Mouse (Mus musculus): ENCODE results near the gene Hnrnpul2. TPM values are rescaled to one million over a fixed set of nuclear protein-coding genes. Genes with fewer than 3 reads are reported as not detected.

Gene Hnrnpul2
- polyA plus RNA-seq, 1 experiment from 2014 or later = 5.5 TPM

DNA sequence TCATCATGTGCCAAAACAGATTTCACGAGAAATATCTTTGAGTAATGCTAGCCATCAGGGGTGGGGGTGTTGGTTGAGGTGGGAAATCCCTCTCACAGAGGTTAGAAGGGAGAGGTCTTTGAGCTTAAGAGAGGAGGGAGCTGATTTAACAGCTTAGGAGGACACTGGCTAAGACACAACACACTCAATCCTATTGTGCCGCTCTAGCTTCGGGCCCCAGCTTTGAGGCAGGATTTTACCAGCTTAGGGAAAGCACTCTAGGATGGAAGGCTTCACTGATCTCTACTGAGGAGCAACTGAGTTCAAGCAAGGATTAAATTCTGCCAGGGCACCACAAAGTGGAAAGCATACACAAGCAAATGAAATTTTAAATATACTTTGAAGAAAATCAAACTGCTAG lies 2.8 kb upstream of the Hnrnpul2 start:
- H3K9ac ChIP-seq (ENCODE audit: low read depth, low read length) = no peak overlapping the region

DNA sequence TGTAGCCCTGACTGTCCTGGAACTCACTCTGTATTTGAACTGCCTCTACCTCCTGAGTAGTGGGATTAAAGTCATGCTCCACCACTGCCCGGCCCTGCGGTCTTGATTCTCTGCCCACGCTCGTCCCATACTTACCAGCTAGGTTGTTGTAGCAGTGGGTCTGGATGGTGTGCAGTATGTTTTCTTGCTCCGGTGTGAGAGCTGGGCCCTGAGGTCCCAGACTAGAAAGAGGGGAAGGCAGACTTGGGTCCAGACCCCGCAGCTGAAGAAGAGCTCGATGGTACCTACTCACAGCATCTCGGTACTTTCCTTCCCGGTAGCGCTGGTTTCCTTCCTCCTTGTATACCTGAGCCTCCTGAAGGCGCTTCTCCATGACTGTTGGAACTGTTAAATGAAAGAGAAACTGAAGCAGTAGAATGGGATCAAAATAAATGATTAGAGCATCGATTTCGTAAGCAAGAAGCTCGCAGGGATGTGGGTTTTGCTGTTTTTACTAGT lies 1.5 kb upstream of the Hnrnpul2 start:
- H3K4me1 ChIP-seq (replicated peaks; ENCODE audit: insufficient read depth, low read length) = no peaks in the 10 kb centered on the region; the same call in none of the 2 replicates
- 16% methylated on average over 14 of the region's 14 CpGs for WGBS
- peak overlapping the region; percentile 98 for H3K4me3 ChIP-seq (replicated peaks; ENCODE audit: low read depth, low read length)
- H3K36me3 ChIP-seq (ENCODE audit: insufficient read depth, low read length) = peaks cover 20% of the 10 kb centered on the region
- H3K27me3 ChIP-seq (ENCODE audit: insufficient read depth, low read length) = no peaks in the 10 kb centered on the region
- no peak for DNase-seq (ENCODE audit: low spot score)
- no peak for TF ChIP-seq CTCF (IDR thresholded peaks at IDR 0.05; ENCODE audit: low read depth)
- peak overlapping the region; percentile 99 for H3K27ac ChIP-seq
- H3K4me2 ChIP-seq (ENCODE audit: low read length) = peak overlapping the region; percentile 85
- H3K9ac ChIP-seq (ENCODE audit: low read depth, low read length) = peak overlapping the region; percentile 78
- H3K9me3 ChIP-seq (replicated peaks; ENCODE audit: low read length) = no peaks in the 10 kb centered on the region
- ATAC-seq (replicated peaks; ENCODE audit: low FRiP score, low read depth) = no peak

More for the DNA sequence above, 2.8 kb upstream of the Hnrnpul2 start:
- Histone ChIP-seq H3K27me3 (ENCODE audit: insufficient read depth, low read length) (no peaks in the 10 kb centered on the region), H3K27ac (no peak overlapping the region), H3K4me2 (ENCODE audit: low read length) (peak overlapping the region; percentile 8; the same call in 1 of the 2 replicates), H3K9me3 (replicated peaks; ENCODE audit: low read length) (no peaks in the 10 kb centered on the region), H3K36me3 (ENCODE audit: insufficient read depth, low read length) (peaks cover 13% of the 10 kb centered on the region; the same call in 1 of the 2 replicates), H3K4me3 (replicated peaks; ENCODE audit: low read depth, low read length) (no peak overlapping the region), H3K4me1 (replicated peaks; ENCODE audit: insufficient read depth, low read length) (no peaks in the 10 kb centered on the region; the same call in none of the 2 replicates)
- WGBS = 74% methylated on average over 3 of the region's 3 CpGs
- ATAC-seq (replicated peaks; ENCODE audit: low FRiP score, low read depth) (no peak), DNase-seq (ENCODE audit: low spot score) (no peak)
- TF ChIP-seq CTCF (IDR thresholded peaks at IDR 0.05; ENCODE audit: low read depth) = peak; percentile 20; the same call in 1 of the 2 replicates

DNA sequence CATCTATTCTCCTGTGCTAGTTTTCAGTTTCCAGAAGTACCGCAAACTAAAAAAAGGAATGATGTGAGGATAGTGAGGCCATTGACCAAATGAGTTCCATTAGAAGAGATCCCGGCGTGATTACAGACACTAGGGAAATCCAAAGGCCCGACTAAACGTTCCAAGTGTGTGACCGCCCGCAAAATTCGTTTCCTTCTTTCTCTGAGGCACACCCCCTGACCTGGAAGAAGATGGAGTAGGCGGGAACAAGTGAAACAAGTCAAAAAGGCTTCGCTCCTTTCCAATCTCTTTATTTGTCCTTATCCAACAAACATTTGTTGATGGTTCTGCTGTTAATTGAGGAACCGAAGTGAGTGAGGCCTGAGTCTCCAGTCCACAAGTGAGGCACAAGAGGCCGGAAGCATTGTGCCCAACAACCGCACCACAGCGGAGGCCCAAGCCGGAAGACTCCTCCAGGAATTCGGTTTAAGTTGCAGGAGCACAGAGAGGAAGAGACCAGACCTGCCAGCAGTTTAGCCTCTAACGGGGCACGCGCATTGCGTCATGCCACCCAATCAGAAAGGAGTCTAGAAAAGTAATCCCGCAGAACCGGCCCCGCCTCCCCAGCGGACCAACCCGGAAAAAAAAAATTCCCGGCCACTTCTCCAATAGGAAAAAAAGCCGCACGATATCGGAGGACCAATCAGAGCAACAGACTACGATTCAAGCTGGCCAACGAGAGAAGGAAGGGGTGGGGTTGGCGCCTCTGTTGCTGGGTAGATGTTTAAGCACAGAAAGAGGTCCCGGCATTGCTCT lies 812 bp upstream of the Hnrnpul2 start, which contains the start of gene Ttc9c:
Ttc9c (minus strand) TSS at position 533 of the 795 bp plus-strand sequence.
- H3K4me3 ChIP-seq (replicated peaks; ENCODE audit: low read depth, low read length) = peak within 1 kb of the TSS; percentile 98
- peaks cover 23% of the 10 kb centered on the region for H3K36me3 ChIP-seq (ENCODE audit: insufficient read depth, low read length)
- WGBS = under 1% methylated on average over 33 of the region's 33 CpGs
- H3K9ac ChIP-seq (ENCODE audit: low read depth, low read length) = peak within 1 kb of the TSS; percentile 98
- no peaks in the 10 kb centered on the region; the same call in none of the 2 replicates for H3K4me1 ChIP-seq (replicated peaks; ENCODE audit: insufficient read depth, low read length)
- peak within 1 kb of the TSS; percentile 99 for H3K27ac ChIP-seq
- TF ChIP-seq CTCF (IDR thresholded peaks at IDR 0.05; ENCODE audit: low read depth) = no peak
- H3K9me3 ChIP-seq (replicated peaks; ENCODE audit: low read length) = no peaks in the 10 kb centered on the region
- H3K4me2 ChIP-seq (ENCODE audit: low read length) = peak within 1 kb of the TSS; percentile 85
- DNase-seq (ENCODE audit: low spot score) = peak; percentile 100
- ATAC-seq (replicated peaks; ENCODE audit: low FRiP score, low read depth) = peak; percentile 90
- no peaks in the 10 kb centered on the region for H3K27me3 ChIP-seq (ENCODE audit: insufficient read depth, low read length)

DNA sequence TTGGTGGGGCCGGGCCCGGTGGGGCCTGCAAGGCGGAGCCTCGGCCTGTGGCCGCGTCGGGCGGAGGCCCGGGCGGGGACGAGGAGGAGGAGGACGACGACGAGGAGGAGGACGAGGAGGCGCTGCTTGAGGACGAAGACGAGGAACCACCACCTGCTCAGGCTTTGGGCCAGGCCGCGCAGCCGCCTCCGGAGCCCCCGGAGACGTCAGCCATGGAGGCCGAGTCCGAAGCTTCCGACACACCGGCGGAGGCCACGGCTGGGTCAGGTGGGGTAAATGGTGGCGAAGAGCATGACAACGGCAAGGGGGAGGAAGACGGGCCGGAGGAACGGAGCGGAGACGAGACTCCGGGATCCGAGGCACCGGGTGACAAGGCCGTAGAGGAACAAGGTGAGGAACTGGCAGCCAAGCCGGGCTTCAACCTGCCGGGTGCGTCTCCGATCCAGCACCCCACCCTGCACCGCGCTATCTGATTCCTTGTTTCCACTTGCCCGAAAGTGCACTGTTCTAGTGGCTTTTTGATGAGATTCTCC lies 680 bp downstream of the Hnrnpul2 start:
- H3K27me3 ChIP-seq (ENCODE audit: insufficient read depth, low read length) = no peaks in the 10 kb centered on the region

DNA sequence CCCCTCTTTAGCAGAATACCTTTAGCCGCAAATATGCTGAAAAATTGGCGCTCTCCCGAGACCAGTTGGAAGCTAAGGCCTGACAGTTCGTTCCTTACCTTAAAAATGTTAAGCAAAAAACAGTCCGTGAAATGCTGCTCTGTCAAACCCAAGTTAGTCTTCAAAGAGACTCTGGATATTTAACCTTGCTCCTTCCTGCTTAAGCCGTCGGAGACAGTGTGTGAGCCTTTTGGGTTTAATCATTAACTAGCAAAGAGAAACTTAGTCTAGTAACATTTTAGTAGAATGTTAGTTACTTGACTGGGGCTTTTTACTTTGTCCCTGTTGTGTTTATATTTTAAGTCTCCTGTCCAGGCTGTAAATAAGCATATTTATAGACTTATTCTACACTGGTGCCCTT lies 1.3 kb downstream of the Hnrnpul2 start:
- ATAC-seq (replicated peaks; ENCODE audit: low FRiP score, low read depth) (no peak), DNase-seq (ENCODE audit: low spot score) (peak; percentile 67)
- Histone ChIP-seq H3K4me2 (ENCODE audit: low read length) (peak overlapping the region; percentile 73), H3K4me1 (replicated peaks; ENCODE audit: insufficient read depth, low read length) (no peaks in the 10 kb centered on the region; the same call in none of the 2 replicates), H3K27ac (peak overlapping the region; percentile 99), H3K9ac (ENCODE audit: low read depth, low read length) (peak overlapping the region; percentile 98), H3K36me3 (ENCODE audit: insufficient read depth, low read length) (peaks cover 35% of the 10 kb centered on the region), H3K9me3 (replicated peaks; ENCODE audit: low read length) (no peaks in the 10 kb centered on the region), H3K4me3 (replicated peaks; ENCODE audit: low read depth, low read length) (peak overlapping the region; percentile 98), H3K27me3 (ENCODE audit: insufficient read depth, low read length) (no peaks in the 10 kb centered on the region)
- under 1% methylated on average over 7 of the region's 7 CpGs for WGBS
- no peak for TF ChIP-seq CTCF (IDR thresholded peaks at IDR 0.05; ENCODE audit: low read depth)

More for the DNA sequence above, 680 bp downstream of the Hnrnpul2 start:
- Histone ChIP-seq H3K36me3 (ENCODE audit: insufficient read depth, low read length) (peaks cover 28% of the 10 kb centered on the region), H3K4me1 (replicated peaks; ENCODE audit: insufficient read depth, low read length) (no peaks in the 10 kb centered on the region; the same call in none of the 2 replicates), H3K9ac (ENCODE audit: low read depth, low read length) (peak overlapping the region; percentile 98), H3K27ac (peak overlapping the region; percentile 99), H3K4me3 (replicated peaks; ENCODE audit: low read depth, low read length) (peak overlapping the region; percentile 98), H3K9me3 (replicated peaks; ENCODE audit: low read length) (no peaks in the 10 kb centered on the region), H3K4me2 (ENCODE audit: low read length) (peak overlapping the region; percentile 73)
- DNase-seq (ENCODE audit: low spot score) (peak; percentile 31), ATAC-seq (replicated peaks; ENCODE audit: low FRiP score, low read depth) (no peak)
- WGBS = under 1% methylated on average over 48 of the region's 48 CpGs
- no peak for TF ChIP-seq CTCF (IDR thresholded peaks at IDR 0.05; ENCODE audit: low read depth)

DNA sequence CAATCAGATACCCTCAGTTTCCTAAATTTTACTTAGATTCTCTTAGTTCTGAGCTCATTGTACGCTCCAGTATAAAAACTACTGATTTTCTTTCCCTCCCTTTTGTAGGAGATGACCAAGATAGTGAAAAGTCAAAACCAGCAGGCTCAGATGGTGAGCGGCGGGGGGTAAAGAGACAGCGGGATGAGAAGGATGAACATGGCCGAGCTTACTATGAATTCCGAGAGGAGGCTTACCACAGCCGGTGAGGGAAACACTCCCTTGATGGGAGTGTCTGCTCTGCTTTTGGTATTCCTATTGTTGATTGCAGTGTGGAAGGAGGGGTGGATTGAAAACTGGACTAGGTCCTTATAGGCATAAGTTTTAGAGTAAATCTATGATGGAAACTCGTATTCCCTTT lies 2.9 kb downstream of the Hnrnpul2 start:
- H3K4me1 ChIP-seq (replicated peaks; ENCODE audit: insufficient read depth, low read length) = no peaks in the 10 kb centered on the region; the same call in none of the 2 replicates
- peaks cover 45% of the 10 kb centered on the region for H3K36me3 ChIP-seq (ENCODE audit: insufficient read depth, low read length)
- no peak overlapping the region for H3K9ac ChIP-seq (ENCODE audit: low read depth, low read length)
- H3K27me3 ChIP-seq (ENCODE audit: insufficient read depth, low read length) = no peaks in the 10 kb centered on the region
- peak overlapping the region; percentile 73 for H3K4me2 ChIP-seq (ENCODE audit: low read length)
- TF ChIP-seq CTCF (IDR thresholded peaks at IDR 0.05; ENCODE audit: low read depth) = no peak
- H3K27ac ChIP-seq = no peak overlapping the region
- ATAC-seq (replicated peaks; ENCODE audit: low FRiP score, low read depth) = no peak
- H3K9me3 ChIP-seq (replicated peaks; ENCODE audit: low read length) = no peaks in the 10 kb centered on the region
- WGBS = 61% methylated on average over 8 of the region's 8 CpGs
- H3K4me3 ChIP-seq (replicated peaks; ENCODE audit: low read depth, low read length) = peak overlapping the region; percentile 8; the same call in 1 of the 2 replicates
- no peak for DNase-seq (ENCODE audit: low spot score)
